Mouse (Mus musculus): ENCODE results near the gene Rps6ka2. TPM values are rescaled to one million over a fixed set of nuclear protein-coding genes. Genes with fewer than 3 reads are reported as not detected.
A peak's percentile ranks its signal among the peaks of the same experiment; 100 is the strongest.
"Not testable (repeated sequence)": the region's sequence is repeated elsewhere in the genome, so short reads cannot be mapped to it uniquely, and the experiment has no call there.

The Rps6ka2 gene
- total RNA-seq, 2 experiments from 2014 or later, result 90.6 to 95.7 TPM

DNA sequence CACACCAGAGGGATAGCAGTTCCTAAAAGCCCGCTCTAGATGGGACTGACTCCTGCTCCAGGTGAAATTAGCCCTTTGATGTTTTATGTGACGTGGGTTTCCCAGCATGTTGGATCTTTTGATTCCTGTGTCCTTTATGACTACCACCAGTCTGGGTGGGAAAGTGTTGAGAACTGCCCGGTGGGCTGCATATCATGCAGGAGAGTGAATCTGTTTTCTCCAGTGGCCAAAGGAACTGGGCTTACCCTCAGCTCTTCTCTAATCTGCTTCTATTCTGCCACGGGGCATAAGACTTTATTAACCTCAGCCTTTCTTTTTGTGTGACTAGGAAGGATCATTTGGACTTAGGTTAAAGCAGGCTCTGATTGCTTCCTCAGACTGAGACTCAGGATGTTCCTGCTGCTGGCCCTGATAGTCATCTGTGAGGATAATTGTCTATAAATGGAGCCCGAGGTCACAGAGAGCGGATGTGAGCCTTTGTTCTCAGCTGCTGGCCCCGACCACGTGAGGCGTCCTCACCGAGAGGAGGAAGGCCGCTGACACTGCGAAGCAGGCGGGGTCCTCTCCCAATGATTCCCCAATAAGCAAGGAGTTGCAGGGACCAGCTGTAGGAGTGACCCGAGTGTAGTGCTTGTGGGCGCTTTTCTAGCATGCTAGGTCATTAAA lies 821 bp upstream of the Rps6ka2 start:
- DNase-seq, result peak in 1 of 2 experiments; percentile 43
- intact Hi-C loops (cut with DNase I), result no loop called here

DNA sequence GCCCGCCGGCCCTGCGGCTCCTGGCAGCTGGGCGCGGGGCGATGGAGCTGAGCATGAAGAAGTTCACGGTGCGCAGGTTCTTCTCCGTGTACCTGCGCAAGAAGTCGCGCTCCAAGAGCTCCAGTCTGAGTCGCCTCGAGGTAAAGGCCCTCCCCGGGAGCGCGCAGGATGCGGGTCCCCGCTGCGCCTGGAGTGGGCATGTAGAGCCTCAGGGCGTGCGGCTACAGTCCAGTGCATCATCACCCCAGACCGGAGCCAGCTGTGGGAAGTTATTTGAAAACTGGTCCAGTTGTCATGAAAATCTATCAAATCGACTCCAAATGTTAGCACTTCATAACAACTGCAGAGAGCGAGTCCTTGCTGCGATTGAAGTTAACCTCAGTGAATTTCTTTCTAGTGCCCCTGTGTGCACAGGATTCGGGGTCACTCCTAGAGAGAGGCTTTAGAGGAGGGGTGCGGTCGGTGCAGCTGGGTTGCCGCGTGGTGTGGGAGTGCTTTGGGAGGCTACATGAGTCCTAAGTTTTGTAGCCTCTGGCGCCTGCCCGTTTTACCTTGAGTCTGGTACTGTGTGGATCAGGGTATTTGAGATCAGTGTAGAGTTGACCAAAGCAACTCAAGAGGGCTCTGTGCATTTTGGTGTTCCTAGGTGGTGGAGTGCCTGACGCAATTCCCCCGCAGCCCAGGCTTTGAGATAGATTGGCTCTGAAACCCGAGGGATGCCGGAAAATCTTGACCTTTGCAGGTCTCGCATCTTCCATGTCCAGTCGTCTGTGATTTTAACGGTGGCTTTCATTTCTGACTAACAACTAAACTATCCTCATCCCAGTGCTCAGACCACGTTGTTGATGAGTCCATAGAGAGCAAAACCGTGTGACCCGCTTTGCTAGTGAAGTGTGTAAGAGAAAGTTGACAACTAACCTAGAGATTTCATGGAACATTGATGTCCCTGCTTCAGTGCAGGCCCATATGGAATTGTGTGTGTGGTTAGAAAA lies 685 bp downstream of the Rps6ka2 start:
- intact Hi-C loops (cut with DNase I), result no loop called here

GRCm38 (mm10) chr17:7173331-7174028 lies 3.6 kb downstream of the Rps6ka2 start:
- DNase-seq, result no peak
- intact Hi-C loops (cut with DNase I), result no loop called here

More for the DNA sequence above, 685 bp downstream of the Rps6ka2 start:
- no peak for DNase-seq

- no peak for DNase-seq
- intact Hi-C loops (cut with DNase I), result no loop called here
Observed at GRCm38 (mm10) chr17:7175293-7175692, 5.4 kb downstream of the Rps6ka2 start.

DNA sequence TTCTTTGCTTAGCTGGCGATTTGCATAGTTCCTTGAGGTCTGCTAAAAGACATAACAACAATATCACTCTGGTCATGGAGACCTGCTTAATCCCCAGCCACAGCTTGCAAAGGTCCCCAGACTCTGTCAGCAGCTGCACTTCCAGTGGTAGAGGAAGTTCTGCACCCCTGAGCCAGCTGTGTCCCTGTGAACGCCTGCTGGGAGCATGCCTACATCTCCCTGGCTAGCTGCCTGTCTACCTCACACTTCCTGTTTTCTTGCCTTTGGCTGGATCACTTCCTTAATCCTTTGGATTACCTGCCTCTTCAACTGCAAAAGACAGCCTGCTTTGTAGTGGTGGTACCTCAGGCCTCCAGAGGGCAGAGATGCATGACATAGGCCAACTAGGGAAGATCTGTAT lies 6.5 kb downstream of the Rps6ka2 start:
- intact Hi-C loops (cut with DNase I), result no loop called here
- DNase-seq, result no peak

GRCm38 (mm10) chr17:7178196-7178595 lies 8.3 kb downstream of the Rps6ka2 start:
- intact Hi-C loops (cut with DNase I), result no loop called here
- DNase-seq, result no peak

DNA sequence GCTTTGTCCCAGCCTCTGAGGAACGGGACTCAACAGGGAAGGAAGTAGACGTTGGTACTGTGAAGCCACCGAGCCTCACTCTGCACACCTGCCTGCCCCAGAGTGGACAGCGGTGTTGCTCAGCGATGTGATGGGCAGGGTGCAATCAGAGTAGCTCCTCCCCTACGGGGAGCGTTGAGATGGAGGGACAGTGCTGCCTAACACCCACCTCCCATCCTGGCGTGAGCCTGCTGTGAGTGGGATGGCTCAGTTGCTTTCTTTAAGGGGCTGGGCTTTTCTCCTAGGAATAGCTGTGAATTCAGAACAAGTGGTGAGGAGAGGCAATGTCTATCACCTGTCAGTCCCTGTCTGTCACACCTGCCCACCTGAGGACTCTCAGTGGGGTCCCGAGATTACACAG lies 12.3 kb downstream of the Rps6ka2 start:
- intact Hi-C loops (cut with DNase I), result no loop called here
- DNase-seq, result no peak

DNA sequence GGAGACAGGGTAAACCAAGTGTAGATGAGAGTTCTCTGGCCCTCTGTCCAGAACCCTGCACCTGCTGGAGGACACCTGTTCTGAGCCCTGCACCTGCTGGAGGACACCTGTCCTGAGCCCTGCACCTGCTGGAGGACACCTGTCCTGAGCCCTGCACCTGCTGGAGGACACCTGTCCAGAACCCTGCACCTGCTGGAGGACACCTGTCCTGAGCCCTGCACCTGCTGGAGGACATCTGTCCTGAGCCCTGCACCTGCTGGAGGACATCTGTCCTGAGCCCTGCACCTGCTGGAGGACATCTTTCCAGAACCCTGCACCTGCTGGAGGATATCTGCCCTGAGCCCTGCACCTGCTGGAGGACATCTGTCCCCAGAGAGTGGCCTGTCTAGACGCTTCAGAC lies 17.1 kb downstream of the Rps6ka2 start:
- intact Hi-C loops (cut with DNase I); DNase-seq: not testable (repeated sequence)

DNA sequence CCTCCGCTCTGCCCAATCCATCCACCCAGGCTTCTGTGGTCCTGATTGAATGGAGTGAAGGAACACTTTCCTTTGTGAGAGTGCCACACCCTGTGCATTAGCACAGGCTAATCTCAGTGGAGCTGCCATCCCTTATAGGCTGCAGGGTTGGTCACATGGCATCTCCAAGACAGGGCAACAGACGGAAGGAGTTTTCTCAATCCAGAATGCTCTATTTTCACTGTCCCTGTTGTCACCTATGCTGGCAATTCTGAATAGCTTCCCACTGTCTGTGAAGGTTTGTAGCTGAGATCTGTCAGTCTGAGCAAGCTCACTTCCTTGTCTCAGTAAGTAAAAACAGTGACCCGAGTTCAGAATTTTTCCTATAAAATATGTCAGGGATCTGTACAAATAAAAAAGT lies 19.5 kb downstream of the Rps6ka2 start:
- no peak for DNase-seq
- intact Hi-C loops (cut with DNase I), result no loop called here

- intact Hi-C loops (cut with DNase I), result no loop called here
- DNase-seq, result no peak
Observed at GRCm38 (mm10) chr17:7189975-7190374, 20.1 kb downstream of the Rps6ka2 start.

DNA sequence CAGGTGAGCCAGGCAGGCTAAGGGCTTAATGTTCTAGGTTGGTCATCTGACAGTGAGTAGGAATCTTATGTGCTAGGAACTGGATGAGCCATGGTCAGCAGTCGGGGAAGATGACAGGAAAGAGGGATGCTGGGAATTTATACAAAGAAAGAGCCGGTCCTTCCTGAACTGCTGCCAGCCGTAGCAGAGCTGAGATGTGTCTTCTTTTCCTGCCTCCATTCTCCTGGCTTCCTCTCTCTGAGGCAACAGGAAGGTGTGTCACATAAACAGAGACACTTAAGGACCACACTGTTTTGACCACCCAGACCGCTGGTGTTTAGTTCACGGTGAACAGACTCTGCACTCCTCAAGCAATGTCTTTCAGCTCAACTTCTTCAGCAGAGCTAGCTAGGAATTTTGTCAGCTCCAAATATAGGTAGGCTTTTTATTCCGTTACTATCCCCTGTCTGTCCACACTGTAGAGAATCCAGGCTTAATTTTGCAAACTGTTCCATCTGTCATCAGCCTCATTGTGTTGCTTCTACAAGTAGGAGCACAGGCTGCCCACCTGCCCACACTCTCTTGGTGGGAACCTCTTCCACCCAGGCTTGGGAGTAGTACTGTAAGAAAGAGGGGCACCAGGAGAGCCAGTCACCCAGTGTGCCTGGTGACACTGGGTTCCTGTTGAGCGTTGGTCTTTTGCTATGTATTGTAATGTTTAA lies 24.4 kb downstream of the Rps6ka2 start:
- intact Hi-C loops (cut with DNase I), result no loop called here
- DNase-seq, result no peak

- DNase-seq, result no peak
- intact Hi-C loops (cut with DNase I), result no loop called here
Observed at GRCm38 (mm10) chr17:7197121-7197925, 27.4 kb downstream of the Rps6ka2 start.

GRCm38 (mm10) chr17:7204771-7205406 lies 35.0 kb downstream of the Rps6ka2 start:
- no peak for DNase-seq
- intact Hi-C loops (cut with DNase I), result no loop called here

DNA sequence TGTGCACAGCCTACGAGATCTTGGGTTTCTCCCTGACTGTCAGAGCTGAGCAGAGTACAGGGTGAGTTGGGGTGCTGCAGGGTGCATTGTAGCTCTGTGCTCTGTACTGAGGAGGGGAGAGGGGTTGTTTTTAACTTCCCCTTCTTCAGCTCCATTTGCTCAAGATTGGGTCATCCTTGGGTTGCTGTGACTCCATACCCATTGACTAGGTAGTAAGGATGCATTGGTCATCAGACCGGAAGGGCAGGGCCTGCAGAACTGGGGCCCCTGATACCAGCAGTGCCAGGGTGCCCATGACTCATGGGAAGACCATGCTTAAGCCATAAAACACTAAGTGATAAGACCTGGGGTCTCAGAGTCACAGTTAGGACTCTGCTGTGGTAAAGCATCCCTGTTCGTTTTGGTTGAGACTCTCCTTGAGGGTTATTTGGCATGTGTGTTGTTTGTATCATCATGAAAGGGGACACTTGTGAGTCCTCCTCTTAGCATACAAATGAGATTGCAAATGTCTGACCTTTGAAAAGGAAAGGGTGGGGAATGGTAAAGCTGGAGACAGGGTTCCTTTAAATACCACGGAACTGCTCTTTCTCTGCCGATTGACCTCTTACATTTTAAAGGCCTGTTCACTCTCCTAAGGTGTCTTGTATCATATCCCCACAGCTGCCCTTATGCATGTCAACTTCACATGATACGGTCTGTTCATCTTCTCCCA lies 36.7 kb downstream of the Rps6ka2 start:
- DNase-seq, result no peak
- intact Hi-C loops (cut with DNase I), result no loop called here

DNA sequence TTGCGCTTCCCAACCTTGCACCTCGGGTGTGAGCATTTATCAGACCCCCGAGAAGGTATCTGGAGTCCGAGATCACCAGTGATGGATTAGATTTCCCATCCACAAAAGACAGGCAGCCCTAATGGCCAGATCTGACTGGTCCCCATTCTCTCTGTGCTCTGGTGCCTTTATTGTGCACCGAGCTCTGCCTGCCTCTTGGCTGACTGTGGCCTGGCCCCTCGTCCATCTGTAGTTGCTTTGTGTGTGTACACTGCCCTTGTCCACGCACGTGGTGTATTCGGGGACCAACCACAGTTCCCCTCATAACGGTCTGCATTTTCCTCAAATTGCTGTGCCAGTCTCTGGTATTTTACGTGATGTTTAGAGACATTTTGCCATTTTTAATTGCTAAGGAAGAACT lies 40.7 kb downstream of the Rps6ka2 start:
- intact Hi-C loops (cut with DNase I), result no loop called here

GRCm38 (mm10) chr17:7211893-7212292 lies 42.0 kb downstream of the Rps6ka2 start:
- intact Hi-C loops (cut with DNase I), result no loop called here
- DNase-seq, result no peak

More for the DNA sequence above, 40.7 kb downstream of the Rps6ka2 start:
- DNase-seq, result no peak

- DNase-seq, result no peak
- intact Hi-C loops (cut with DNase I), result no loop called here
Observed at GRCm38 (mm10) chr17:7213214-7213613, 43.3 kb downstream of the Rps6ka2 start.

DNA sequence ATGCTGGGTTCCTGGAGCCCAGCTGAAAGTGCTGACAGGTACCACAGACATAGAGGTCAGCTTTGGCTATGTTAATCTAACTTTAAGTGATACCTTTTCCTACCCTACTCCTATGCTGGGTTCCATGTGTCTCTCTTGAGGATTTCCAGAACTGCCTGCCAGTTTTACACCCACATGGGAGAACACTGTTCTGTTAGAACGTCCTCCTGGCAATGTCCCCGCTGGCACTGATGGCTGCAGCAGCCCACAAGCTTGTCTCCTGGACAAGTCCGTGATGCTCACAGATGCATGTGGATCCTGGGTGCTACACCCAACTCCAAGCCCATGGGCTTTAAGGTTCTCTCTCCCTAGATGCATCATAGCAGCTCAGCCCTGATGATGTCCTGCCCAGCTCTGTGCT lies 44.1 kb downstream of the Rps6ka2 start:
- intact Hi-C loops (cut with DNase I), result no loop called here
- DNase-seq, result no peak
